Mouse (Mus musculus) intestine, embryonic 15.5 days (tissue): Measurements from ENCODE around the gene Boc. TPM values are rescaled to one million over a fixed set of nuclear protein-coding genes. Genes with fewer than 3 reads are reported as not detected.

ENCODE experiments used
- ATAC-seq: fragments of 200-750 bp; cut with Nextera tagmentation; 2 replicates; pipeline ENCODE4 v1.8.0; 2017; ENCODE audit warnings: moderate TSS enrichment, moderate library complexity
- H3K27ac ChIP-seq: fragments of 300-500 bp; sonication (generic); 2 replicates; pipeline ENCODE4 v1.5.1; 2015; ENCODE audit warnings: mild to moderate bottlenecking, inconsistent platforms
- H3K27me3 ChIP-seq: fragments of 300-500 bp; sonication (generic); replicated peaks from 2 replicates; pipeline ENCODE4 v1.6.1; 2015; ENCODE audit warnings: inconsistent platforms
- H3K36me3 ChIP-seq: fragments of 300-500 bp; sonication (generic); 2 replicates; pipeline ENCODE4 v1.6.1; 2015; ENCODE audit warnings: inconsistent platforms
- H3K4me1 ChIP-seq: fragments of 300-500 bp; sonication (generic); replicated peaks from 2 replicates; pipeline ENCODE4 v1.6.1; 2015; ENCODE audit warnings: inconsistent platforms
- H3K4me2 ChIP-seq: fragments of 300-500 bp; sonication (generic); replicated peaks from 2 replicates; pipeline ENCODE4 v1.6.1; 2015; ENCODE audit warnings: mild to moderate bottlenecking, inconsistent platforms
- H3K4me3 ChIP-seq: fragments of 300-500 bp; sonication (generic); replicated peaks from 2 replicates; pipeline ENCODE4 v1.5.1; 2015; ENCODE audit warnings: inconsistent platforms
- H3K9ac ChIP-seq: fragments of 300-500 bp; sonication (generic); 2 replicates; pipeline ENCODE4 v1.6.1; 2015; ENCODE audit warnings: inconsistent platforms
- H3K9me3 ChIP-seq: fragments of 300-500 bp; sonication (generic); 2 replicates; pipeline ENCODE4 v1.6.1; 2016; ENCODE audit warnings: inconsistent platforms
- WGBS: fragments of 180-500 bp; shearing (Covaris S2); methylation state at CpG from one replicate; pipeline ENCODE4 v1.1.7; 2015; 5-methylcytosine and 5-hydroxymethylcytosine counted together
- polyA plus RNA-seq: library from polyadenylated mRNA; unstranded; fragments of >200 nt; fragmentation: Nextera tagmentation; extraction: Ambion mirVana; gene quantifications from 2 replicates; pipeline ENCODE4 v1.2.1, GENCODE M21; 2015

Gene Boc
- polyA plus RNA-seq, 1 experiment from 2014 or later = 10.3 TPM

GRCm38 (mm10) chr16:44564359-44564758 is 5.7 kb upstream of the Boc start:
- 75% methylated on average over 8 of the region's 8 CpGs for WGBS
- H3K27me3 ChIP-seq = no peaks in the 10 kb centered on the region
- H3K9me3 ChIP-seq = no peaks in the 10 kb centered on the region
- ATAC-seq = no peak
- H3K4me1 ChIP-seq = no peaks in the 10 kb centered on the region
- no peak overlapping the region for H3K4me3 ChIP-seq
- H3K9ac ChIP-seq = no peak overlapping the region
- no peaks in the 10 kb centered on the region for H3K36me3 ChIP-seq
- H3K4me2 ChIP-seq = no peak overlapping the region
- H3K27ac ChIP-seq = no peak overlapping the region

- Histone ChIP-seq H3K4me3 (no peak overlapping the region), H3K4me2 (no peak overlapping the region), H3K27ac (no peak overlapping the region), H3K9ac (no peak overlapping the region), H3K27me3 (no peaks in the 10 kb centered on the region), H3K4me1 (0 out of 2 replicates have a peak, but pooled peaks cover 2% of the 10 kb centered on the region), H3K9me3 (no peaks in the 10 kb centered on the region), H3K36me3 (no peaks in the 10 kb centered on the region)
- ATAC-seq = no peak
- WGBS = 78% methylated on average over 3 of the region's 3 CpGs
Observed at GRCm38 (mm10) chr16:44562061-44562460, 3.4 kb upstream of the Boc start.

- Histone ChIP-seq H3K9me3 (no peaks in the 10 kb centered on the region), H3K4me1 (0 out of 2 replicates have a peak, but pooled peaks cover 2% of the 10 kb centered on the region), H3K27me3 (no peaks in the 10 kb centered on the region), H3K4me3 (no peak overlapping the region), H3K4me2 (no peak overlapping the region), H3K9ac (no peak overlapping the region), H3K36me3 (no peaks in the 10 kb centered on the region), H3K27ac (no peak overlapping the region)
- 53% methylated on average over 1 of the region's 1 CpGs for WGBS
- ATAC-seq = no peak
Observed at GRCm38 (mm10) chr16:44560214-44560613, 1.5 kb upstream of the Boc start.

GRCm38 (mm10) chr16:44559330-44559695 is 616 bp upstream of the Boc start:
- no peaks in the 10 kb centered on the region for H3K36me3 ChIP-seq
- H3K4me1 ChIP-seq = 0 out of 2 replicates have a peak, but pooled peaks cover 2% of the 10 kb centered on the region
- H3K4me3 ChIP-seq = no peak overlapping the region
- WGBS = 17% methylated on average over 5 of the region's 5 CpGs
- H3K27me3 ChIP-seq = no peaks in the 10 kb centered on the region
- no peaks in the 10 kb centered on the region for H3K9me3 ChIP-seq
- peak overlapping the region; percentile 91 for H3K4me2 ChIP-seq
- no peak for ATAC-seq
- H3K27ac ChIP-seq = no peak overlapping the region
- no peak overlapping the region for H3K9ac ChIP-seq

GRCm38 (mm10) chr16:44557661-44558470 is 831 bp downstream of the Boc start:
- Histone ChIP-seq H3K36me3 (no peaks in the 10 kb centered on the region), H3K4me2 (peak overlapping the region; percentile 91), H3K27ac (peak overlapping the region; percentile 91), H3K4me3 (peak overlapping the region; percentile 79), H3K9me3 (no peaks in the 10 kb centered on the region), H3K4me1 (0 out of 2 replicates have a peak, but pooled peaks cover 2% of the 10 kb centered on the region), H3K27me3 (no peaks in the 10 kb centered on the region), H3K9ac (peak overlapping the region; percentile 90)
- peak; percentile 92 for ATAC-seq
- WGBS = under 1% methylated on average over 47 of the region's 47 CpGs

GRCm38 (mm10) chr16:44557084-44557483 is 1.6 kb downstream of the Boc start:
- H3K4me2 ChIP-seq = peak overlapping the region; percentile 91
- peak overlapping the region; percentile 79 for H3K4me3 ChIP-seq
- no peaks in the 10 kb centered on the region for H3K9me3 ChIP-seq
- H3K4me1 ChIP-seq = 0 out of 2 replicates have a peak, but pooled peaks cover 4% of the 10 kb centered on the region
- no peaks in the 10 kb centered on the region for H3K36me3 ChIP-seq
- ATAC-seq = no peak
- WGBS = 51% methylated on average over 7 of the region's 7 CpGs
- H3K27me3 ChIP-seq = no peaks in the 10 kb centered on the region
- no peak overlapping the region; the same call in 1 of the 2 replicates for H3K9ac ChIP-seq
- no peak overlapping the region for H3K27ac ChIP-seq

GRCm38 (mm10) chr16:44555791-44556709 is 2.6 kb downstream of the Boc start:
- no peaks in the 10 kb centered on the region for H3K36me3 ChIP-seq
- H3K9ac ChIP-seq = no peak overlapping the region
- no peak overlapping the region for H3K4me3 ChIP-seq
- H3K27ac ChIP-seq = no peak overlapping the region
- ATAC-seq = no peak
- 70% methylated on average over 9 of the region's 9 CpGs for WGBS
- no peaks in the 10 kb centered on the region for H3K27me3 ChIP-seq
- H3K9me3 ChIP-seq = no peaks in the 10 kb centered on the region
- peak overlapping the region; percentile 91 for H3K4me2 ChIP-seq
- peaks cover 9% of the 10 kb centered on the region; the same call in 1 of the 2 replicates for H3K4me1 ChIP-seq

- 74% methylated on average over 8 of the region's 8 CpGs for WGBS
- peaks cover 13% of the 10 kb centered on the region; the same call in 1 of the 2 replicates for H3K4me1 ChIP-seq
- H3K4me2 ChIP-seq = no peak overlapping the region
Observed at GRCm38 (mm10) chr16:44553861-44554260, 4.8 kb downstream of the Boc start.

GRCm38 (mm10) chr16:44552726-44553125 is 6.0 kb downstream of the Boc start:
- 93% methylated on average over 5 of the region's 5 CpGs for WGBS
- H3K27me3 ChIP-seq = no peaks in the 10 kb centered on the region
- H3K9ac ChIP-seq = no peak overlapping the region
- no peak for ATAC-seq
- H3K4me3 ChIP-seq = no peak overlapping the region
- no peak overlapping the region for H3K4me2 ChIP-seq
- H3K27ac ChIP-seq = no peak overlapping the region
- no peaks in the 10 kb centered on the region for H3K9me3 ChIP-seq
- peaks cover 12% of the 10 kb centered on the region; the same call in 1 of the 2 replicates for H3K4me1 ChIP-seq
- H3K36me3 ChIP-seq = no peaks in the 10 kb centered on the region

More at GRCm38 (mm10) chr16:44553861-44554260, 4.8 kb downstream of the Boc start:
- Histone ChIP-seq H3K9me3 (no peaks in the 10 kb centered on the region), H3K36me3 (no peaks in the 10 kb centered on the region), H3K27me3 (no peaks in the 10 kb centered on the region), H3K27ac (no peak overlapping the region), H3K4me3 (no peak overlapping the region), H3K9ac (no peak overlapping the region)
- ATAC-seq = no peak

- no peak overlapping the region for H3K4me2 ChIP-seq
- no peaks in the 10 kb centered on the region for H3K36me3 ChIP-seq
- WGBS = 77% methylated on average over 2 of the region's 2 CpGs
- no peaks in the 10 kb centered on the region for H3K9me3 ChIP-seq
- ATAC-seq = no peak
- H3K27ac ChIP-seq = no peak overlapping the region
- H3K9ac ChIP-seq = no peak overlapping the region
- peaks cover 12% of the 10 kb centered on the region; the same call in 1 of the 2 replicates for H3K4me1 ChIP-seq
- H3K4me3 ChIP-seq = no peak overlapping the region
- no peaks in the 10 kb centered on the region for H3K27me3 ChIP-seq
Observed at GRCm38 (mm10) chr16:44552036-44552435, 6.7 kb downstream of the Boc start.

- 54% methylated on average over 5 of the region's 5 CpGs for WGBS
- no peak overlapping the region for H3K27ac ChIP-seq
- no peak for ATAC-seq
Observed at GRCm38 (mm10) chr16:44551491-44551890, 7.2 kb downstream of the Boc start.

GRCm38 (mm10) chr16:44550843-44551242 is 7.9 kb downstream of the Boc start:
- H3K9ac ChIP-seq = no peak overlapping the region
- no peaks in the 10 kb centered on the region for H3K36me3 ChIP-seq
- no peak overlapping the region for H3K4me3 ChIP-seq
- no peaks in the 10 kb centered on the region for H3K27me3 ChIP-seq
- 35% methylated on average over 5 of the region's 5 CpGs for WGBS
- no peak overlapping the region for H3K4me2 ChIP-seq
- H3K4me1 ChIP-seq = peaks cover 12% of the 10 kb centered on the region; the same call in 1 of the 2 replicates
- H3K27ac ChIP-seq = no peak overlapping the region
- no peak for ATAC-seq
- H3K9me3 ChIP-seq = no peaks in the 10 kb centered on the region

More at GRCm38 (mm10) chr16:44551491-44551890, 7.2 kb downstream of the Boc start:
- Histone ChIP-seq H3K9ac (no peak overlapping the region), H3K4me1 (peaks cover 12% of the 10 kb centered on the region; the same call in 1 of the 2 replicates), H3K4me2 (no peak overlapping the region), H3K36me3 (no peaks in the 10 kb centered on the region), H3K4me3 (no peak overlapping the region), H3K9me3 (no peaks in the 10 kb centered on the region), H3K27me3 (no peaks in the 10 kb centered on the region)
